Mouse (Mus musculus) skeletal muscle tissue, adult 2 months (tissue): ENCODE results near the gene Slc5a8.

ENCODE experiments used
- DNase-seq: peaks from one replicate; pipeline ENCODE4 v3.0.0-alpha.2; 2012; ENCODE audit warnings: low read depth, low spot score

Gene Slc5a8

DNA sequence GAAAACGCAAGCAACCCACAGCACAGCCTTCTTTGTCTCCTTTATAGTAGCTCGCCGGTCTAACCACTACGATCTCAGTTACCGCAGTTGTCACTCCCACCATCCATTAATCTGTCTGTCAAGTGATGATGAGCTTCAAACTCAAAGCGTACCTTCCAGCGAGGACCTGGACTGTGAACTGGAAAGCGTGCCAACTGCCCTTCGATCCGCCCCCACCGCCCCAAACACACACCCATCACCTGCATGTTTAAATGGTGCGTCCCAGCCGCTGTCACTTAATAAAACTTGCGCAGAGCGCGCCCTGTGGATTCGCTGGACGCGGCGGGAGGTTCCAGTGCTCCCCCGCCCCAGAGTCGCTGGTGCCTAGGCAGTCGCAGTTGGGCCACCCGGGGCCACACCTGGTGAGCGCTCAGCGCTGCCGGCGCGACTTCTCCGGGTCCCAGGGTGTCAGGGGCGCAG, at the start of gene Slc5a8:
TSS of gene Slc5a8 (plus strand) at position 361 of the 459 bp plus-strand sequence.
- no peak for DNase-seq

DNA sequence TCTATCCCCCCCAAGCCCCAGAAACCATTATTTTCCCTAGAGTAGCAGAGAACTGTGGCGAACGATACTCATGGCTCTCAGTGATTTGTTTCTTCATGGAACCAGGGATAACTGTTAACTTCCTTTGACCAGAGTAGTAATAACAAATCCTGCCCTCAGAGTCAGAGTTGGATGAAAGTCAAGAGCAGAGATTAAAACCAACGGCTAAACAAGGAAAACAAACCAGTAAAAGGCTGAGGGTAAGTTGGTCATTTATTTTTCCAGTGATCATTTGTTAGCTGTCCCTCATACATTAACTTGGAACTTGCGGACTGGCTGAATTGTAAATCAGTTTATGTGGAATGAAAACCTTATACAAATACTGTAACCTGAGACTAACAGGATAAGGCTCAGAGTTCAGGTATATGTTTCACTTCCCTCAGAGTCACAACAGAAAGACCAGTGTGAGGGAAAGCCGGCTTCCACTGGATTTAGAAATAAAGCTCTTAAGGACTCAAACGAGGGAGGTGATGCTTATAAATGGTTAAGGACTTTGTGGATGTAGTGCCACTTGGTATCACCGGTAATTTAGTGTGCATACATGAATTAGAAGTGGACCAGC, 36.8 kb upstream of the Slc5a8 start:
- no peak for DNase-seq

- no peak for DNase-seq
Measured at GRCm38 (mm10) chr10:88849976-88850375, 35.8 kb upstream of the Slc5a8 start.

DNA sequence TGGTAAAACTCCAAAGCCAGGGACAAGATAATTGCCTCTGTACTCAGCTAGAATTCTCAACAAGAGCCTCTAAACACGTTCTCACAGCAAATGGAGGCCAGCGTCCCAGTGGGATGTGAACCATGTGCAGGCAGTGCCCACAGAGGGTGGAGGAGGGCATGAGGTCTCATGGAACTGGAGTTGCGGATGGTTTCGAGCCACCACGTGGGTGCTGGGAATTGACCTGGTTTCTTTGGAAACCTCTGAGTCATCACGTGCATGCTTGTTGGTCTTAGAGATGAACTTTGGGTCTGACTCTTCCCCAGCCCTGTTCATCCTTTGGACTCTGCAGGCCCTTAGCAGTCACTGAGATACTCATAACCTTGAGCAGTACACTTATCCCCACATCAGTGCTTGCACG, 32.5 kb upstream of the Slc5a8 start:
- no peak for DNase-seq

- DNase-seq: no peak
Measured at GRCm38 (mm10) chr10:88860911-88861310, 24.9 kb upstream of the Slc5a8 start.

GRCm38 (mm10) chr10:88861416-88861815, 24.4 kb upstream of the Slc5a8 start:
- no peak for DNase-seq

DNA sequence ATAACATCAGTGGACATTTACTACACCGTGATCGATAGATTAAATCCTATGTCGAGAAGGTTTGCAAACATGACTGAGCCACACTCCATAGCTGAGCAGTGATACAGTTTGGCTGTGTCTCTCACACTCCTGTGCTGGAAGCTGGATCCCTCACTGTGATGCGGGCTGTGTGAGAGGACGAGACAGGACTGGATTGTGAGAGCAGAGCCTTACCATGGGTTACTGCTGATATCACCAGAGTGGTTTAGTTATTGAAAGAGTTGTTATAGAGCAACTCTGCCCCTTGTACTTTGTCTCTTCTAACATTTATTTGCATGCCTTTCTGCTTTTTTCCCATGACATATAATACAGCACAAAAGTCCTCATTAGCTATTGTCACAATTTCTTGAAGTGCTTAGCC, 23.5 kb upstream of the Slc5a8 start:
- DNase-seq: no peak

GRCm38 (mm10) chr10:88866017-88866416, 19.8 kb upstream of the Slc5a8 start:
- no peak for DNase-seq

DNA sequence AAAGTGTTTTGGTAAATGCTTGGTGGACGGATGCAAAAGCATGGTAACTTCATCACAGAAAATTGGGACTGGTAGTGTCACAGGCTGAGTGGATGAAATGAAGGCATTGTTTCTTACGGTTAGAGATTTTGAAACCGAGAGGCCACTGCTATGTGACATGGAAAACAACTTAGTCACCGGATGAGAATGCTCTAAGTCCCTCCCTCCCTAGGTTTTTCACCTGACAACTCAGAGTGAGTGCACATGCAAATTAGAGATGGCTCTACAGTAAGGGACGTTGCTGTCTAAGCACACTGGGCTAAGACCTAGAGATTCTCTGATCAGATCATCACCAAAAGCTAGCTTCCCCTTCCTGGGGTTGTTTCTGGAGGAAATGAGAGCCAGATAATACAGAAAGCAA, 10.9 kb upstream of the Slc5a8 start:
- no peak for DNase-seq

GRCm38 (mm10) chr10:88877421-88877820, 8.4 kb upstream of the Slc5a8 start:
- DNase-seq: no peak

GRCm38 (mm10) chr10:88883721-88884120, 2.1 kb upstream of the Slc5a8 start:
- DNase-seq: no peak

GRCm38 (mm10) chr10:88884836-88885235, 956 bp upstream of the Slc5a8 start:
- no peak for DNase-seq

DNA sequence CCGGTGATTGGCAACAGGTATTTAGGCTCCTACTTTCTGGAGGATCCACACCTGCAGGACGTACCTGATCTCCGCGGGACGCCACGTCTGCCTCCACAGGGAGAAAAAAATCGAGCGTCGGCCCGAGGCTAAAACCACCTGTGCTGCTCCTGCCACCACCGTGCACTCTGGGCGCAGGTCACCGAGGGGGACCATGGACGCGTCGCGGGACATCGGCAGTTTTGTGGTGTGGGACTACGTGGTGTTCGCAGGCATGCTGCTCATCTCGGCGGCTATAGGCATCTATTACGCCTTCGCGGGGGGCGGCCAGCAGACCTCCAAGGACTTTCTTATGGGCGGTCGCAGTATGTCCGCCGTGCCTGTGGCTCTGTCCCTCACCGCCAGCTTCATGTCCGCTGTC, 322 bp downstream of the Slc5a8 start:
- DNase-seq: no peak

- DNase-seq: no peak
Measured at GRCm38 (mm10) chr10:88888376-88888775, 2.6 kb downstream of the Slc5a8 start.

DNA sequence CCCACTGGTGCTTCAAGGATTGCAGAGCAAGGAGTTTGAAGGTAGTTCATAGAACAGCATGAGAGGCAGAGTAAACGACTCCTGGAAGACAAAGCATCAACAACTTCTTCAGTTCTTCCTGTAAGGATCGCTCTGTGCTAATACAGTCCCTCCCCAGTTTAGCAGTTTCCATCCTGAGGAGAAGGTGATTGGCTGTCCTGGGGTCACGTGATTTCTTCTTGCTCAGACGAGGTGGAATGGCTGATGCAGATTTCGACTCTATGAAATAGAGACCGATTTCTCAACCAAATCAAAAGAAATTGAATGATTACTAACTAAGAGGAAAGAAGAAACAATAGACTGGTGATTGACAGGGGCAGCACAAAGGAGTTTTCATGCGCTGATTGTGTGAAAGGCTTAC, 5.6 kb downstream of the Slc5a8 start:
- no peak for DNase-seq

DNA sequence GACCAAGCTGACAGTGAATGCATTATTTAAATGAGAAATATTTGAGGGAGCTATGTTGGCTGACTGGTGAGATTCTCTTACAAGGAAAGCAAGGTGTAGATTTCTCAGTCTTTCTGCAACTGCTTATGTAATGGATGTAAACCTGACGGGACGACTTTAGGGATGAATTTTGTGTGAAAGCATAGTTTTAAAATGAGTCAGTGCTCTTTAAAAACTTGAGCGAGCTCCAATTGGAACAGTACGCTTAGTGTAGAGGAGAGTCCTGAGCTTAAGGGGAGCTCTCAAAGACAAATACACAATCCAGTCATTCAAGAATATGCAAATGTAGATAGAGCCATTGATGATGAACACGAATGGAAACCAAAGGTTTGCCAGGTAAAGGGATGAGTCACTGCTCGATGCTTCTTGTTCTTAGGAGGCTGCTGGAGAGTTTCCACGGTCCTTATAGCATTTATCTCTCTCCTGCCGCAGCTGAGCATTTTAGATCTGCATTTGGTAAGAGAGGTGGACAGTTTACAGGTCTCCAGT, 6.8 kb downstream of the Slc5a8 start:
- DNase-seq: no peak

DNA sequence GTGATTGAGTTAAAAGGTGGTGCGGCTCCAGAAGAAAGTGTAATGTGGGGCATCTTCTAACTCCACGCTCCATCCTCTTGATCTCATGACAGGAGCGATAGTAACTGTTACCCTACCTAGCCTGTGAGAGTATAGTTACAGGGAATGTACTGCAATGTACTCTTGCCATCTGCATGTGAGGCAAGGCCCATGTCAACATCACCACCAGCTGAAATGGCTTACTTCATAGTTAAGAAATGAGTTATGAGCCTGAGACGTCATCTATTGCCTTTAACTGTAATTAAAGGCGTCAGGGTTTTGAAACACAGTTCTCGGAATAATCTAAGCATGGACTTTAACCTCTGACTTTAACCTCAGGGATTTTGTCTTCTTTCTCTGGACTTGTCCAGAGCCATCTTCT, 11.2 kb downstream of the Slc5a8 start:
- no peak for DNase-seq

DNA sequence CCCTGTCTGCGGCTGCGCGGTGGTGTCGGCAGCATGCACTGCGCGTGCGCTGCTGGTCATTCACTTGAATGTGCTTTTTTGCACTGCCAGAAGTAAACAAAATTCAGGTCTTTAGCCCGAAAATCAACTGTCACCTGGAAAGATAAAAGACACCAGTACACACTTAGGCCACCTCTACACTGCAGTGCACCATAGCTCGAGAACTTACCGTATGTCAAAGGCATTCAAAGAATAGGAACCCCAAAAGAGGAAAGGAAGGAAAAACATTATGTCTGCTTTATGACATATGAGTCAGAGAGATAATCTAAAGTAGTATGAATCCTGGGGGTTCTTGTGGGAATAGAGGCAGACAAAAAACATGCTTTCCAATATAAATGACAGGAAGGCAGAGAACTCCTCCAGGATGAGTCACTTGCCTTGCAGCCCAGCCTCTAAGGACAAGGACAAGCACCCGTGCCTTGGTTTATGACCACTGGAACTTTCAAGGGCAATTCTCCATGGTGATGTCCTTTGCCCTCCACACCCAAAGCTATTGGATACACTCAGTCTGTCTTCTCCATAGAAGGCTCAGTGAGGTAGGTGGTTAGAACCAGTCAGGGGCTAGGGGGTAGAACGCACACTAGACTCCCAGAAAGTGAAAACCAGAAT, 64.0 kb downstream of the Slc5a8 start:
- no peak for DNase-seq

DNA sequence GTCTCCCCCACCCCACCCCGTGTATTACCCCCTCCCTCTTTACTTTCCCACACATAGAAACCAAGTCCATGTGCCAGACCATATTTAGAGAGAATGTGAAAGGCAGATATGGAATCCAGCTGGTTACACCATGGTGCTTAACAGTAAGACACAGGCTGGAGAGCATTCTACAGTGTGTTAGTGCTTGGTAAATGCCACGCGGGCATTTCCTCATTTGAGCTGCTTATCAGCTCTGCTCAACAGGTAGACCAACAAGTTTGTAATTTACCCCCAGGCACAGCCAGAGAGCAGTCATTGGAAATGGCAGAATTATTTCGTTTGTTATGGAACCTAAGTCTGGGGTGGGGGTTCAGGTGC, 64.5 kb downstream of the Slc5a8 start:
- DNase-seq: no peak

- no peak for DNase-seq
Measured at GRCm38 (mm10) chr10:88960791-88961190, 75.0 kb downstream of the Slc5a8 start.

DNA sequence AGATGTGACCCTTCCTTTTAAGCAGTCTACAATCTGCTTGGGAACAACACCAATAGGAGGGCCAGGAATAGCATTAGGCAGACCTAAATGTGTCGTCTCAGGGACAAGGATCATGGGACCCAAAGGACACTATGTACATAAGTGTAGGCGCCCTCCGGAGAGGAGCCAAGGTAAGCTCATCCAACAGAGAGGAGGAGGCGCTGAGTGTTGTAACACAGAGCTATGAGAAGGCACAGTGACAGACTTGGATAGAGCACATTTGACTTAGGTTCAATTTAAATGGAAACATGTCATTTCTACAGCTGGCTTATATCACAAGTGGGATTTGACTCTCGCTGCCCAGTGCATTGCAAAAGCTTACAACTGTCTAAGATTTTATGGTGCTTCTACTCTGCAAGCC, 82.8 kb downstream of the Slc5a8 start:
- no peak for DNase-seq

- DNase-seq: peak; percentile 2
Measured at GRCm38 (mm10) chr10:88970951-88971725, 85.3 kb downstream of the Slc5a8 start.

DNA sequence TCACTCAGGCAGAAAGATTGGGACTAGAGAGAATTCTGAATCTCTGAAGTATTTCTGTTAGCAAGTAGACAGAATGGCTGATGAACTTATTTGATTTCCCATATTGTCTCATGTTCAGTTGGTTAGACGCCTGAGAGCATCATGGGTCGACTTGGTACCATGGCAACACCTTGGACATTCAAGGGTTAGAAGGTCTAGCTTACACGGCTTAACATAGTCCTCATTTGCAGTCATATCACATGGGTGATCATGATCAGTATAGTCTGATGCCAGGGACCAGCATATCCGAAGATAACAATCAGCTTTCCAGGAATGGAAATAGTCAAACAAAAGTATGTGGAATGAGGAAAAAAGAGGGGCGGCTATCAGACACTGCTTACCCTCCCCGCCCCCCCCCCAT, 93.1 kb downstream of the Slc5a8 start:
- DNase-seq: no peak
